Mouse (Mus musculus) cortical plate, adult 2 months (tissue): ENCODE measurements around the gene Zbtb8os.

Source experiments
- CTCF ChIP-seq: fragments of 200-500 bp; IDR thresholded peaks from 2 replicates; pipeline ENCODE4 v1.5.1; 2011; ENCODE audit warnings: mild to moderate bottlenecking, control low read depth, low read length; ENCODE audit not compliant: insufficient read depth; ENCODE audit errors: extremely low read depth
- POLR2A ChIP-seq: fragments of 200-500 bp; IDR thresholded peaks from 2 replicates; pipeline ENCODE4 v1.6.1; 2011; ENCODE audit warnings: mild to moderate bottlenecking, low read length, control low read depth; ENCODE audit not compliant: insufficient read depth; ENCODE audit errors: extremely low read depth

DNA sequence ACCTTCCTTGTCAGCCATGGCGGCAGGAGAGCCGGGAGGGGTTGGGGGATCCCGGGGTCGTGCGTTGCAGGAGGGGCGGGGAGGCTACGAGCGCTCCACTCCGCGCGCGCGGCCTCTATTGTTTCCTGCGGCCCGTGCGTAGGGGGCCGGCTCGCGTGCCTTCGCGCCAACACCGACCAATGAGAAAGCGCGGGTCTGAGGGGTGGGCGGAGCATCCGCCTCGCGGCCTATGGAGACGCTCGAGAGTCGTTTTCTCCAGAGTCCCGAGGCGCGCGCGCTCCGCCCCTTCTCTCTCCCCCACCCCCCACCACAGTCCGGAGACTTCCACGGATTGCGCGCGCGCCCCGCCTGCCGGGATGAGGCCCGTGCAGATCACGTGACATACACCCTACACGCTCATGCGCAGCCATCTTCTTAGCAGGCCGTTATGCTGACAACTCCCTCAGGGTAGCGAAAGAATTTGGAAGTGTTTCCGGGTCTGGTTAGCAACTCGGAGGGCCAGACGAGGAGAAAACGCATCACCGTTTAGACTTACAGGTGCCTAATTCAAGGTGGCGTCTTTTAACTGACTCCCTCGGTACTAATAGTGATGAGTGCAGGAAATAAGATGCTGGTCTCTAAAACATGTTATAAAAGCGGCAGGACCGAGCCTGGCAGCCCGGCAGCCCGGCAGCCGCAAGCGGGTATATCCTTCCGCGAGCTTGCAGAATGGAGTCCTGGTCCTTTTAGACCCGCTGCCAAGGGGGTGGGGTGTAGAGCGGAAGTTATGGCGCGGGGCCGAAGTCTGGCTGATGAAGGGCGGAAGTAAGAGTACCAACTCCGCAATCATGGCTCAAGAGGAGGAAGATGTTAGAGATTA is at the start of gene Zbtb8os, which contains the start of gene Rbbp4:
- TF ChIP-seq CTCF (no peak), POLR2A (peak; percentile 59; the same call in 1 of the 2 replicates)
